Comparison of ENCODE assay signal across 10 mouse cellular contexts in the genomic region with DNA sequence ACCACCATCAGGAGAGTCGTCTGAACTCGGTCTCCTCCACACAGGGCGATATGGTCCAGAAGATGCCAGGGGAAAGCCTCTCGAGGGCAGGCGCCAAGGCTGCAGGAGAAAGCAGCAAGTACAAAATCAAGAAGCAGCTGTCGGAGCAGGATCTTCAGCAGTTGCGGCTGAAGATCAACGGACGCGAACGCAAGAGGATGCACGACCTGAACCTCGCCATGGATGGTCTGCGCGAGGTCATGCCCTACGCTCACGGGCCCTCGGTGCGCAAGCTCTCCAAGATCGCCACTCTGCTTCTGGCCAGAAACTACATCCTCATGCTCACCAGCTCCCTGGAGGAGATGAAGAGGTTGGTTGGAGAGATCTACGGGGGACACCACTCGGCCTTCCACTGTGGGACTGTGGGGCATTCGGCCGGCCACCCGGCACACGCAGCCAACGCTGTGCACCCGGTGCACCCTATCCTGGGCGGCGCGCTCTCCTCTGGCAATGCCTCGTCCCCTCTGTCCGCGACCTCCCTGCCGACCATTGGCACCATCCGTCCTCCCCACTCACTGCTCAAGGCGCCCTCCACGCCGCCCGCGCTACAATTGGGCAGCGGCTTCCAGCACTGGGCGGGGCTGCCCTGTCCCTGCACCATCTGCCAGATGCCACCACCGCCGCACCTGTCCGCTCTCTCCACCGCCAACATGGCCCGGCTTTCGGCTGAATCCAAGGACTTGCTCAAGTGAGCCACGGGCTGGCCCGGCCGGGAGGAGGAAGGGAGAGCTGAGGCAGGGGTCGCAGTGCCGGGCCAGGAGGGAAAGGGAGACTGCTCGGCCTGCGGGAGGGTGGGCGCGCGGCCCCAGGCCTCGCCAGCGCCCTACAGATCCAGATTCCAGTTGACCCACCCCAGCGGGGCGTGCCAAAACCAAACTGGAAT. TPM values are rescaled to one million over a fixed set of nuclear protein-coding genes. Genes with fewer than 3 reads are reported as not detected.
A peak's percentile ranks its signal among the peaks of the same experiment; 100 is the strongest.
DNase-seq lines count a peak whose midpoint lies in the region; ATAC-seq and TF ChIP-seq lines count a peak whose summit lies in the region.
"Had no signal": no experiment of that assay in that cellular context is flagged by ENCODE, and none has a peak within 500 bp of the region (broad histone marks: within the 10 kb centered on the region; RNA-seq: fewer than 3 reads in every experiment).

No protein-coding gene starts in this region.

- 0 out of 2 replicates have a peak, but pooled peaks have one; percentile 49 for ATAC-seq in lung, embryonic 15.5 days (ENCODE audit: borderline replicate concordance, extremely low read depth, low FRiP score, low TSS enrichment)
- no peak for ATAC-seq in embryonic facial prominence, embryonic 15.5 days (ENCODE audit: insufficient number of reproducible peaks, low FRiP score, low TSS enrichment, low read depth)
- peak; percentile 36; the same call in 1 of the 2 replicates for ATAC-seq in intestine, embryonic 15.5 days

- no peak overlapping the region for H3K9ac ChIP-seq in lung, embryonic 15.5 days
- no peak overlapping the region for H3K9ac ChIP-seq in embryonic facial prominence, embryonic 15.5 days
- H3K9ac ChIP-seq in intestine, embryonic 15.5 days, result no peak overlapping the region
- H3K9ac ChIP-seq: liver, embryonic 15.5 days had no signal

- TF ChIP-seq POLR2A in small intestine, adult 2 months (IDR thresholded peaks at IDR 0.05; ENCODE audit: low read depth, low read length), result no peak

- no peaks in the 10 kb centered on the region for H3K36me3 ChIP-seq in lung, embryonic 15.5 days
- H3K36me3 ChIP-seq in embryonic facial prominence, embryonic 15.5 days, result no peaks in the 10 kb centered on the region
- H3K36me3 ChIP-seq in intestine, embryonic 15.5 days, result no peaks in the 10 kb centered on the region
- no peaks in the 10 kb centered on the region for H3K36me3 ChIP-seq in small intestine, adult 2 months (ENCODE audit: control insufficient read depth, insufficient read depth, low read length)
- H3K36me3 ChIP-seq: liver, embryonic 15.5 days had no signal

- TF ChIP-seq CTCF in small intestine, adult 2 months (IDR thresholded peaks at IDR 0.05; ENCODE audit: extremely low read depth, insufficient read length, insufficient replicate concordance, low read depth, low read length), result no peak

- H3K4me3 ChIP-seq in lung, embryonic 15.5 days, result no peak overlapping the region
- H3K4me3 ChIP-seq in embryonic facial prominence, embryonic 15.5 days (replicated peaks), result peak overlapping the region; percentile 16
- peak overlapping the region; percentile 7; the same call in 1 of the 2 replicates for H3K4me3 ChIP-seq in intestine, embryonic 15.5 days (replicated peaks)
- H3K4me3 ChIP-seq in small intestine, adult 2 months (ENCODE audit: low read depth, low read length), result peak overlapping the region; percentile 28
- H3K4me3 ChIP-seq: liver, embryonic 15.5 days had no signal

- peaks cover 100% of the 10 kb centered on the region for H3K27me3 ChIP-seq in lung, embryonic 15.5 days
- H3K27me3 ChIP-seq in embryonic facial prominence, embryonic 15.5 days, result peaks cover 99% of the 10 kb centered on the region
- H3K27me3 ChIP-seq in intestine, embryonic 15.5 days (replicated peaks), result peaks cover 86% of the 10 kb centered on the region
- peaks cover 77% of the 10 kb centered on the region for H3K27me3 ChIP-seq in small intestine, adult 2 months (ENCODE audit: control insufficient read depth, insufficient read depth, low read length)

- peak overlapping the region; percentile 2; the same call in 1 of the 2 replicates for H3K4me2 ChIP-seq in lung, embryonic 15.5 days
- peak overlapping the region; percentile 24; the same call in 1 of the 2 replicates for H3K4me2 ChIP-seq in embryonic facial prominence, embryonic 15.5 days (replicated peaks)
- peak overlapping the region; percentile 33; the same call in 1 of the 2 replicates for H3K4me2 ChIP-seq in intestine, embryonic 15.5 days (replicated peaks)
- H3K4me2 ChIP-seq: liver, embryonic 15.5 days had no signal

- 2% methylated on average over 63 of the region's 63 CpGs for WGBS in lung, embryonic 15.5 days
- WGBS in embryonic facial prominence, embryonic 15.5 days, result 1% methylated on average over 63 of the region's 63 CpGs
- under 1% methylated on average over 61 of the region's 63 CpGs for WGBS in intestine, embryonic 15.5 days
- 3% methylated on average over 63 of the region's 63 CpGs for WGBS in small intestine, adult 2 months

- no peak overlapping the region for H3K27ac ChIP-seq in lung, embryonic 15.5 days
- H3K27ac ChIP-seq in embryonic facial prominence, embryonic 15.5 days (replicated peaks), result no peak overlapping the region
- H3K27ac ChIP-seq in intestine, embryonic 15.5 days, result no peak overlapping the region
- no peak overlapping the region for H3K27ac ChIP-seq in small intestine, adult 2 months (ENCODE audit: insufficient read depth, low read depth, low read length)
- H3K27ac ChIP-seq: liver, embryonic 15.5 days had no signal

- DNase-seq in lung, postnatal 4 days, result no peak
- DNase-seq in testis, postnatal 10 days (ENCODE audit: low spot score), result no peak
- DNase-seq in cerebellum, adult 18-20 months, result no peak
- DNase-seq: adrenal gland, postnatal 10 days had no signal

- no peaks in the 10 kb centered on the region for H3K9me3 ChIP-seq in lung, embryonic 15.5 days
- no peaks in the 10 kb centered on the region for H3K9me3 ChIP-seq in embryonic facial prominence, embryonic 15.5 days (replicated peaks)
- H3K9me3 ChIP-seq in intestine, embryonic 15.5 days, result no peaks in the 10 kb centered on the region
- H3K9me3 ChIP-seq: liver, embryonic 15.5 days had no signal

- H3K4me1 ChIP-seq in lung, embryonic 15.5 days, result 0 out of 2 replicates have a peak, but pooled peaks cover 12% of the 10 kb centered on the region
- H3K4me1 ChIP-seq in embryonic facial prominence, embryonic 15.5 days, result peaks cover 9% of the 10 kb centered on the region
- H3K4me1 ChIP-seq in intestine, embryonic 15.5 days (replicated peaks), result peaks cover 10% of the 10 kb centered on the region; the same call in 1 of the 2 replicates
- peaks cover 7% of the 10 kb centered on the region for H3K4me1 ChIP-seq in small intestine, adult 2 months (ENCODE audit: control insufficient read depth, insufficient read depth, insufficient read length, low read length)

RNA-seq across cellular contexts. Expression of gene Olig3, which starts 0.6 kb away (rescaled TPM):
- polyA plus RNA-seq in lung, embryonic 15.5 days (2015; fragmentation: Nextera tagmentation; extraction: Ambion mirVana), result not detected in 2 replicates
- polyA plus RNA-seq in embryonic facial prominence, embryonic 15.5 days (2015; fragmentation: Nextera tagmentation; extraction: Ambion mirVana), result not detected in 2 replicates
- polyA plus RNA-seq in intestine, embryonic 15.5 days (2015; fragmentation: Nextera tagmentation; extraction: Ambion mirVana), result not detected in 2 replicates
- polyA plus RNA-seq in small intestine, adult 2 months (2012; rRNA removed), result not detected in 2 replicates
- polyA plus RNA-seq: frontal cortex, adult 2 months; liver, embryonic 15.5 days had no signal
